Mouse (Mus musculus) gastrocnemius, postnatal 4 days (tissue): ENCODE results near the gene 1110051M20Rik. TPM values are rescaled to one million over a fixed set of nuclear protein-coding genes. Genes with fewer than 3 reads are reported as not detected.
A peak's percentile ranks its signal among the peaks of the same experiment; 100 is the strongest.

Experiments used
- DNase-seq, 2 experiments: peaks; one replicate each; pipeline ENCODE4 v3.0.0; 2021 to 2022; ENCODE audit warnings: low spot score in 2 of 2, mixed read lengths in 2 of 2
- microRNA-seq: library from miRNA; unstranded; fragments of <30 nt; microRNA quantifications from one replicate; pipeline ENCODE4 v1.2.0, GENCODE M21; 2021
- total RNA-seq, 2 experiments: library from RNA; stranded (reverse); gene quantifications; 2 replicates each; pipeline ENCODE4 v1.2.3; 2021

The 1110051M20Rik gene
- total RNA-seq, 2 experiments from 2014 or later = 13.8 to 18.2 TPM

DNA sequence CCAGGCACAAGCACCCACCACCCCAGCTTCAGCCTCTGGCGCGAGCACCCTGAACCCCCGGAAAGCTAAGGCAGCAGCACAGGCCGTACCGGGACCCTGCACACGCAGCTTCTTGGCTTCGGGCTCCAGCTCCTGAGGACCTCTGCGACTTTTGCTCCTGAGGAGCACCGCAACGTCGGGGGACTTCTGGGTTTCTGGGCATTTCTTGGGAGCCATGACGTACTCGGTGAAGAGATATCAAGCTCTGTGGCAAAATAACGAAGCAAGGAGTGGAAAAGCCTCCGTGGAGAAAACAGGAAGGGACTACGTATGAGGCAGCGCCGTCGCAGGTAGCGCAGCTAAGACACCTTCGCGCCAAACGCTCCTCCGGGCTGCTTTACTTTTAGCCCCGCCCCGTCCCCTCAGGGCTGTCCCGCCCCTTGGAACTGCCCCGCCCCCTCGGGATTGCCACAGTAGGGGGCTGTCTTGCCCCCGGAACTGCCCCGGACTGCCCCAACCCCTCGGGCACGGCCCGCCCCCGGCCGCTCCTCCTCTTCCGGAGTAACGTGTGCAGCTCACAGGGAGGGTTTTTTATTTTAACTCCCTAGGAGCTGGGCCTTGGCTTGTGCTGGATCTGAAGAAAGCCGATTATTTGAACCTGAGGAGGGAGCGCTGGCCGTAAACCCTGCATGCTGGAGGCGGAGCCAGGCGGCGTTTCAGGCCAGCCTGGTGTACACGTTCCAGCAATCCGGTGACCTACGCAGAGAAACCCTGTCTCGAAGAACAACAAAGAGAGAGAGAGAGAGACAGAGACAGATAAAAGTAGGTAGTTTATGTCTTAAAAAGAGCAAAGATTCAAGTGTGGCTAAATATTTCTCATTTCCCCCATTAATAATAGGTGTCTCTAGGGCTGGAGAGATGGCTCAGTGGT is 207.6 kb downstream of the 1110051M20Rik start, which contains the start of gene Ddb2:
Gene Ddb2, minus strand, starts transcription at position 382 of the 910 bp plus-strand sequence.
- peak; percentile 94 to 96 for DNase-seq

DNA sequence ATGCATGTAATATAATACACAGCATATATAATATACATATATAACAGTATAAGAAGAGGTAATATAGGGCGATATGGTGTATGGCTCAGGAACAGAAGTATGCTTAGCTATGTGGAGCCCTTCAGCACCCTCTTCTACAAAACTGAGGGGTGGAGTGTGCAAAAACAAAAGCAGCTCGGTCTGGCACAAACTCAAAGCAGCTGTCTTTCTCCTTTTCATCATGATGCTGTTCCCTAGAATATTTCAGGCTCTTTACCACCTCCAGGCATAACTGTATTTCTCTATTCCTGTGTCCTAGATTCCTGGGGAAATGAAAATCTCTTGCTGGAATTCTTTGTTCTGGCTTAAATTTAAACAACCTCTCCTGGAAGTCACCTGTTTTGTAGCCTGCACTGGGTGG is 214.8 kb downstream of the 1110051M20Rik start:
- DNase-seq = no peak

Small RNA genes within 50 kb of the gene (microRNA-seq; reads per million reads assigned to microRNA genes)
- not detected for gene Gm22071

Other genes with a start within 250 kb of the 1110051M20Rik start
- gene Nr1h3, start 241.9 kb downstream of the 1110051M20Rik start, total RNA-seq = 1 to 10 TPM; 2.4 to 4.5 TPM
- 10 to 100 TPM; 19.5 to 21.8 TPM for gene Acp2, start 241.8 kb downstream of the 1110051M20Rik start, total RNA-seq
- 1 to 10 TPM; 6.8 to 9.5 TPM for gene Ddb2, start 207.7 kb downstream of the 1110051M20Rik start, total RNA-seq
- 100 to 1,000 TPM; 297 to 321 TPM for gene Pacsin3, start 188.8 kb downstream of the 1110051M20Rik start, total RNA-seq
- 10 to 100 TPM; 86.1 to 95.9 TPM for gene Arfgap2, start 179.7 kb downstream of the 1110051M20Rik start, total RNA-seq
- 10 to 100 TPM; 33.8 to 34.7 TPM for gene Lrp4, start 12.8 kb upstream of the 1110051M20Rik start, total RNA-seq
- gene Ckap5, start 82.1 kb upstream of the 1110051M20Rik start, total RNA-seq = 10 to 100 TPM; 61.6 to 63.3 TPM
- 1 to 10 TPM in 1 of 2 experiments, under 1 TPM in 1; 0.54 to 4.2 TPM for gene F2, start 191.7 kb upstream of the 1110051M20Rik start, total RNA-seq
- 10 to 100 TPM; 10.1 to 16.5 TPM for gene Zfp408, start 205.1 kb upstream of the 1110051M20Rik start, total RNA-seq
- gene Arhgap1, start 205.2 kb upstream of the 1110051M20Rik start, total RNA-seq = 10 to 100 TPM; 46.6 to 49.3 TPM